ENCODE assay signal across 19 mouse cellular contexts in genomic region chr6:58644586-58644985, GRCm38 (mm10).
DNase-seq lines count a peak whose midpoint lies in the region; ATAC-seq and TF ChIP-seq lines count a peak whose summit lies in the region.
"Had no signal": no experiment of that assay in that cellular context is flagged by ENCODE, and none has a peak within 500 bp of the region (broad histone marks: within the 10 kb centered on the region; RNA-seq: fewer than 3 reads in every experiment).

No protein-coding gene starts in this region.

- 46% methylated on average over 2 of the region's 2 CpGs for WGBS in heart, adult 2 months
- WGBS in heart, embryonic 12.5 days = 40% methylated on average over 2 of the region's 2 CpGs
- 41% methylated on average over 2 of the region's 2 CpGs for WGBS in liver, embryonic 15.5 days (ENCODE audit: insufficient replicate concordance)
- WGBS in hindbrain, embryonic 10.5 days = 92% methylated on average over 2 of the region's 2 CpGs
- WGBS in thymus, adult 2 months = 89% methylated on average over 2 of the region's 2 CpGs

- intact Hi-C loops in heart, adult 2 months (cut with DNase I) = no loop called here

- no peak for TF ChIP-seq CTCF in heart, adult 2 months (IDR thresholded peaks at IDR 0.05)
- TF ChIP-seq CTCF in thymus, adult 2 months (IDR thresholded peaks at IDR 0.05; ENCODE audit: borderline replicate concordance, control insufficient read depth, extremely low read depth, insufficient read depth, low read length, poor library complexity) = no peak

- H3K36me3 ChIP-seq in heart, adult 2 months (ENCODE audit: control insufficient read depth, insufficient read depth, low read length) = peaks cover 29% of the 10 kb centered on the region
- no peaks in the 10 kb centered on the region for H3K36me3 ChIP-seq in heart, embryonic 12.5 days
- H3K36me3 ChIP-seq in liver, embryonic 15.5 days (replicated peaks) = peaks cover 21% of the 10 kb centered on the region
- no peaks in the 10 kb centered on the region for H3K36me3 ChIP-seq in hindbrain, embryonic 10.5 days
- H3K36me3 ChIP-seq in thymus, adult 2 months (ENCODE audit: control insufficient read depth, insufficient read depth, low read length) = no peaks in the 10 kb centered on the region
- H3K36me3 ChIP-seq: embryonic facial prominence, embryonic 13.5 days; forebrain, embryonic 10.5 days had no signal

- no peaks in the 10 kb centered on the region for H3K27me3 ChIP-seq in heart, adult 2 months (ENCODE audit: control insufficient read depth, insufficient read depth, low read length)
- H3K27me3 ChIP-seq in heart, embryonic 12.5 days (replicated peaks) = no peaks in the 10 kb centered on the region
- H3K27me3 ChIP-seq in liver, embryonic 15.5 days = no peaks in the 10 kb centered on the region
- no peaks in the 10 kb centered on the region for H3K27me3 ChIP-seq in hindbrain, embryonic 10.5 days (ENCODE audit: insufficient read depth, poor library complexity, severe bottlenecking)
- H3K27me3 ChIP-seq in thymus, adult 2 months (ENCODE audit: control insufficient read depth, insufficient read depth, low read length) = no peaks in the 10 kb centered on the region; the same call in 1 of the 2 replicates
- H3K27me3 ChIP-seq: CH12.LX; embryonic facial prominence, embryonic 13.5 days had no signal

- H3K9ac ChIP-seq in heart, adult 2 months (ENCODE audit: low read depth, low read length) = no peak overlapping the region
- H3K9ac ChIP-seq in heart, embryonic 12.5 days = no peak overlapping the region
- peak overlapping the region; percentile 40 for H3K9ac ChIP-seq in liver, embryonic 15.5 days
- H3K9ac ChIP-seq: embryonic facial prominence, embryonic 13.5 days had no signal

- peaks cover 11% of the 10 kb centered on the region for H3K4me1 ChIP-seq in heart, adult 2 months (ENCODE audit: control insufficient read depth, insufficient read depth, low read length)
- peaks cover 19% of the 10 kb centered on the region for H3K4me1 ChIP-seq in heart, embryonic 12.5 days (replicated peaks)
- H3K4me1 ChIP-seq in liver, embryonic 15.5 days (replicated peaks) = peaks cover 70% of the 10 kb centered on the region
- peaks cover 16% of the 10 kb centered on the region for H3K4me1 ChIP-seq in hindbrain, embryonic 10.5 days (replicated peaks)
- H3K4me1 ChIP-seq in thymus, adult 2 months (replicated peaks; ENCODE audit: control insufficient read depth, insufficient read depth, low read length) = peaks cover 4% of the 10 kb centered on the region

- no peak overlapping the region for H3K4me2 ChIP-seq in heart, embryonic 12.5 days
- H3K4me2 ChIP-seq in liver, embryonic 15.5 days = peak overlapping the region; percentile 79
- H3K4me2 ChIP-seq: embryonic facial prominence, embryonic 13.5 days had no signal

- no peak for TF ChIP-seq EP300 in heart, adult 2 months (IDR thresholded peaks at IDR 0.05; ENCODE audit: insufficient read depth, low read depth, low read length)

- H3K4me3 ChIP-seq in heart, adult 2 months = no peak overlapping the region
- no peak overlapping the region for H3K4me3 ChIP-seq in heart, embryonic 12.5 days
- peak overlapping the region; percentile 86 for H3K4me3 ChIP-seq in liver, embryonic 15.5 days (replicated peaks)
- H3K4me3 ChIP-seq in hindbrain, embryonic 10.5 days = no peak overlapping the region
- no peak overlapping the region for H3K4me3 ChIP-seq in thymus, adult 2 months (ENCODE audit: control insufficient read depth, insufficient read depth, low read length)
- H3K4me3 ChIP-seq: embryonic facial prominence, embryonic 13.5 days; forebrain, embryonic 10.5 days; layer of hippocampus, adult 2 months had no signal

- ATAC-seq in heart, embryonic 12.5 days (ENCODE audit: insufficient number of reproducible peaks, low FRiP score) = no peak
- no peak for ATAC-seq in liver, embryonic 15.5 days (ENCODE audit: insufficient read depth)

- no peaks in the 10 kb centered on the region for H3K9me3 ChIP-seq in heart, embryonic 12.5 days (replicated peaks)
- H3K9me3 ChIP-seq in liver, embryonic 15.5 days (replicated peaks) = no peaks in the 10 kb centered on the region
- no peaks in the 10 kb centered on the region for H3K9me3 ChIP-seq in hindbrain, embryonic 10.5 days
- H3K9me3 ChIP-seq: embryonic facial prominence, embryonic 13.5 days; forebrain, embryonic 10.5 days had no signal

- no peaks in the 10 kb centered on the region for H3K79me2 ChIP-seq in heart, adult 2 months (replicated peaks; ENCODE audit: control insufficient read depth, insufficient read depth, low read length)

- no peak for TF ChIP-seq POLR2A in heart, adult 2 months (IDR thresholded peaks at IDR 0.05; ENCODE audit: insufficient read depth, low read depth, low read length)
- no peak for TF ChIP-seq POLR2A in thymus, adult 2 months (IDR thresholded peaks at IDR 0.05; ENCODE audit: control insufficient read depth, extremely low read depth, insufficient read depth, low read length, poor library complexity)

- DNase-seq in heart, adult 2 months = no peak
- DNase-seq in right cerebral cortex, adult 18-20 months = peak; percentile 15
- DNase-seq in right cerebral cortex, postnatal 36 days (ENCODE audit: low spot score in 2 of 2) = no peak
- no peak for DNase-seq in hindbrain, embryonic 10.5 days (ENCODE audit: low spot score)
- DNase-seq in thymus, adult 2 months = no peak
- DNase-seq: cerebellum, postnatal 14 days; gastrocnemius, postnatal 14 days; kidney, adult 2 months; kidney, postnatal 10 days; lung, adult 2 months; lung, postnatal 4 days; thymus, postnatal 25 days had no signal

- H3K27ac ChIP-seq in heart, adult 2 months = peak overlapping the region; percentile 17; the same call in 1 of the 2 replicates
- no peak overlapping the region for H3K27ac ChIP-seq in heart, embryonic 12.5 days (ENCODE audit: poor library complexity, severe bottlenecking)
- H3K27ac ChIP-seq in liver, embryonic 15.5 days (replicated peaks) = peak overlapping the region; percentile 76
- no peak overlapping the region for H3K27ac ChIP-seq in hindbrain, embryonic 10.5 days
- H3K27ac ChIP-seq in thymus, adult 2 months (ENCODE audit: control insufficient read depth, insufficient read depth, low read length) = no peak overlapping the region
- H3K27ac ChIP-seq: embryonic facial prominence, embryonic 13.5 days; forebrain, embryonic 10.5 days; layer of hippocampus, adult 2 months; stomach, postnatal 0 days had no signal

Comparison
In these comparisons a context has a peak if more than half of its experiments do, and no peak if none do; other contexts are left out.
1. H3K27ac ChIP-seq: peak in heart, adult 2 months (single experiment) and liver, embryonic 15.5 days (single experiment); none in heart, embryonic 12.5 days (single experiment), hindbrain, embryonic 10.5 days (single experiment) and thymus, adult 2 months (single experiment).